Comparison of ENCODE assay signal across 8 mouse cellular contexts in the genomic region with DNA sequence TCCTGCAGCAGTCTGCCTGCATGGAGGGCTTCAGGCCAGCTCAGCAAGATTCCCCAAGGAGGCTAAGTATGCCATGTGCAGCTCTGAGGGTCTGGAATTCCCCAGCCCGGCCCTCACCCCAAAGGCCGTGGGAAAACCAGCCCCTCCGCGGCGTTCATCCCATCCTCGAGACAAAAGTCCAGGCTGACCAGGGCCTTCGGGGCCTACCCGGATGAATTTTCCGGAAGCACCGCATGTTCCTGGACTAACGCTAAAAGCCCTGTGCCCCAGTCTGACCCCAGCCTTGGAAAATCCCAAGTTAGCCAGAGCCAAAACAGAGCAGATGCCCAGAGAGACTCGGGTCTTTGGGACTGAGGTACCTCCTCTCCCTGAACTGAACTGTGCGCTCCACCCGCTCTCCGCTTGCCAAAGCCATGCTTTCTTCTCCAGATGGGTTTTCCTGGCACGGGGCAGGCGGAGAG. TPM values are rescaled to one million over a fixed set of nuclear protein-coding genes. Genes with fewer than 3 reads are reported as not detected.
DNase-seq lines count a peak whose midpoint lies in the region; TF ChIP-seq lines count a peak whose summit lies in the region.

No protein-coding gene starts in this region.

- H3K36me3 ChIP-seq in liver, adult 2 months (ENCODE audit: control insufficient read depth, insufficient read depth, low read length) = no peaks in the 10 kb centered on the region
- no peaks in the 10 kb centered on the region for H3K36me3 ChIP-seq in limb, embryonic 10.5 days

- H3K79me2 ChIP-seq in liver, adult 2 months (ENCODE audit: control insufficient read depth, insufficient read depth, low read length) = no peaks in the 10 kb centered on the region

- no peak for DNase-seq in liver, adult 2 months (ENCODE audit: extremely low read depth, low read depth, low spot score)
- no peak for DNase-seq in liver
- DNase-seq in cerebellum, postnatal 10 days = peak; percentile 81 to 88
- peak; percentile 62 to 77 for DNase-seq in heart, adult 9 months (ENCODE audit: low spot score in 2 of 2)
- DNase-seq in limb, embryonic 10.5 days (ENCODE audit: low spot score) = no peak
- no peak for DNase-seq in right cerebral cortex, adult 2 months (ENCODE audit: low spot score in 2 of 2)
- no peak for DNase-seq in urinary bladder, postnatal 36 days (ENCODE audit: low spot score in 2 of 2)
- DNase-seq in thymus, postnatal 0 days (ENCODE audit: low spot score) = no peak

- no peak overlapping the region for H3K9ac ChIP-seq in liver, adult 2 months (ENCODE audit: low read depth, low read length)

- no peak overlapping the region for H3K4me3 ChIP-seq in liver, adult 2 months (ENCODE audit: insufficient read depth, low read depth, low read length)
- no peak overlapping the region for H3K4me3 ChIP-seq in limb, embryonic 10.5 days

- TF ChIP-seq POLR2A in liver, adult 2 months (IDR thresholded peaks at IDR 0.05; ENCODE audit: extremely low read depth, insufficient read depth, low read length) = no peak

- no peaks in the 10 kb centered on the region for H3K27me3 ChIP-seq in liver, adult 2 months (ENCODE audit: control insufficient read depth, insufficient read depth, low read length)
- no peaks in the 10 kb centered on the region for H3K27me3 ChIP-seq in limb, embryonic 10.5 days (ENCODE audit: low read depth, poor library complexity, severe bottlenecking)

- TF ChIP-seq CTCF in liver, adult 2 months (IDR thresholded peaks at IDR 0.05; ENCODE audit: low read depth, low read length) = no peak

- WGBS in liver, adult 2 months = 83% methylated on average over 17 of the region's 17 CpGs
- WGBS in limb, embryonic 10.5 days = 91% methylated on average over 17 of the region's 17 CpGs

- peak overlapping the region; percentile 27 for H3K27ac ChIP-seq in liver, adult 2 months (replicated peaks; ENCODE audit: insufficient read depth, low read depth, low read length)
- H3K27ac ChIP-seq in limb, embryonic 10.5 days = peak overlapping the region; percentile 39

- no peaks in the 10 kb centered on the region; the same call in 1 of the 2 replicates for H3K4me1 ChIP-seq in liver, adult 2 months (ENCODE audit: control insufficient read depth, insufficient read depth, low read length)
- H3K4me1 ChIP-seq in limb, embryonic 10.5 days = peaks cover 31% of the 10 kb centered on the region

- no peaks in the 10 kb centered on the region for H3K9me3 ChIP-seq in limb, embryonic 10.5 days (replicated peaks)

RNA-seq across cellular contexts. Expression of gene Rasa3, which starts 7.4 kb away (rescaled TPM):
- 10.3 TPM in 2 replicates for total RNA-seq in liver, adult 2 months (2014; rRNA removed)
- 6.1 and 6.6 TPM in 2 replicates for polyA plus RNA-seq in liver, adult 2 months (2012; rRNA removed)
- 17.0 and 18.1 TPM in 2 replicates for polyA plus RNA-seq in limb, embryonic 10.5 days (2016; fragmentation: Nextera tagmentation; extraction: Ambion mirVana)
- 24.2 TPM in 2 replicates for polyA plus RNA-seq in thymus, postnatal 0 days (2015; fragmentation: Nextera tagmentation; extraction: Ambion mirVana)

RNA-seq across cellular contexts. Expression of gene Cfap97d2, which starts 35.6 kb away (rescaled TPM):
- total RNA-seq in liver, adult 2 months (2014; rRNA removed) = not detected in 2 replicates
- not detected in 2 replicates for polyA plus RNA-seq in liver, adult 2 months (2012; rRNA removed)
- polyA plus RNA-seq in limb, embryonic 10.5 days (2016; fragmentation: Nextera tagmentation; extraction: Ambion mirVana) = not detected in 2 replicates
- 0.08 TPM in 1 of 2 replicates, not detected in the other for polyA plus RNA-seq in thymus, postnatal 0 days (2015; fragmentation: Nextera tagmentation; extraction: Ambion mirVana)

Comparison
In these comparisons a context has a peak if more than half of its experiments do, and no peak if none do; other contexts are left out.
1. DNase-seq: peak in cerebellum, postnatal 10 days (2 of 2) and heart, adult 9 months (2 of 2); none in liver, adult 2 months (single experiment), liver (single experiment), limb, embryonic 10.5 days (single experiment), right cerebral cortex, adult 2 months (0 of 2), urinary bladder, postnatal 36 days (0 of 2) and thymus, postnatal 0 days (single experiment).